Mouse (Mus musculus) brain, embryonic 14.5 days (tissue): ENCODE results near the gene Crabp2.

Source experiments
- CTCF ChIP-seq: fragments of 200-500 bp; IDR thresholded peaks from 2 replicates; pipeline ENCODE4 v1.5.1; 2012; ENCODE audit warnings: inconsistent platforms, mild to moderate bottlenecking, moderate library complexity, borderline replicate concordance; ENCODE audit not compliant: insufficient read depth, insufficient read length; ENCODE audit errors: extremely low read depth
- POLR2A ChIP-seq: fragments of 200-500 bp; IDR thresholded peaks from 2 replicates; pipeline ENCODE4 v1.6.1; 2012; ENCODE audit warnings: mild to moderate bottlenecking, inconsistent platforms, borderline replicate concordance; ENCODE audit not compliant: poor library complexity, insufficient read depth, insufficient read length, severe bottlenecking; ENCODE audit errors: extremely low read depth

DNA sequence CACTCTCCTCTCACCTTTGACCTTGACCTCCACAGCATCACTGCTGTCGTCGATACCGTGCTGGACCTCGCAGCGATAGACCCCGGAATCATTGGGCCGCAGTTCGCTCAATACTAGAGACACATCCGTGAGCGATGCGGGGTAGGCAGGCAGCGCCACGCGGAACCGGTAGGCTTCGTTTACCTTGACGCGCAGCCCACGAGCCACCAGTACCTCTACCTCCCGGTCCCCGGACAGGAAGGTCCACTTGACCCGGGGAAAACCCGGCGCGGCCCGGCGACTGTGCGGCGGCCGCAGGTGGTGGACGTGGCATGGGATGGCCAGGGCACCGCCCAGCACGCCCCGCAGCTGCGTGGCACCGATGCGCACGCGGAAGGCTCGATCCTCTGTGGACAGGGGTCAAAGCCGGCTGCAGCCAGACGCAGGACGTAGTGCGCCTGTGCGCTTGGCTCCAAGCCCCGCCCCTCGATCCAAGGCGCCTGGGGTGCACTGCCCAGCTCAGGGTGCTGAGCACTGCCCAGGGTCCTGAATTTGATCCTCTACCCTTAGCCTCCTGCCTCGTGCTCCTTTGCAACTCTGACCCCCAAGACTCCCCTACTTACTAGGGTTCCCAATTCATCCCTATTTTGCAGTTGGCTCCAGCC lies 48.6 kb downstream of the Crabp2 start:
- TF ChIP-seq POLR2A (no peak), CTCF (no peak)
